Mouse (Mus musculus): ENCODE results near the gene Pqlc2. TPM values are rescaled to one million over a fixed set of nuclear protein-coding genes. Genes with fewer than 3 reads are reported as not detected.

Pqlc2 gene
- 6.1 and 13.0 TPM in 2 replicates for total RNA-seq (2014; rRNA removed)
- 37.2 and 42.8 TPM in 2 replicates for polyA plus RNA-seq (2012; rRNA removed)

GRCm38 (mm10) chr4:139310171-139310898, at the start of gene Pqlc2, which contains the start of gene Akr7a5:
Gene Pqlc2 (minus strand): TSS chr4:139310708.
Gene Akr7a5 (plus strand): TSS chr4:139310744.
- H3K27me3 ChIP-seq (ENCODE audit: control insufficient read depth, insufficient read depth, low read length): no peaks in the 10 kb centered on the region
- peaks cover 14% of the 10 kb centered on the region for H3K4me1 ChIP-seq (ENCODE audit: control insufficient read depth, insufficient read depth, low read length)
- DNase-seq (ENCODE audit: extremely low read depth, low read depth, low spot score): peak; percentile 78
- TF ChIP-seq CTCF (IDR thresholded peaks at IDR 0.05; ENCODE audit: low read depth, low read length) (no peak), POLR2A (IDR thresholded peaks at IDR 0.05; ENCODE audit: extremely low read depth, insufficient read depth, low read length) (peak; percentile 96)
- H3K9ac ChIP-seq (ENCODE audit: low read depth, low read length): peak within 1 kb of the TSS; percentile 91
- peak within 1 kb of the TSS; percentile 75 for H3K4me3 ChIP-seq (ENCODE audit: insufficient read depth, low read depth, low read length)
- H3K36me3 ChIP-seq (ENCODE audit: control insufficient read depth, insufficient read depth, low read length): peaks cover 5% of the 10 kb centered on the region; the same call in 1 of the 2 replicates
- WGBS: under 1% methylated on average over 63 of the region's 63 CpGs
- peak within 1 kb of the TSS; percentile 83 for H3K27ac ChIP-seq (replicated peaks; ENCODE audit: insufficient read depth, low read depth, low read length)
- peaks cover 12% of the 10 kb centered on the region; the same call in 1 of the 2 replicates for H3K79me2 ChIP-seq (ENCODE audit: control insufficient read depth, insufficient read depth, low read length)

GRCm38 (mm10) chr4:139357211-139357610, 46.7 kb upstream of the Pqlc2 start:
- H3K27ac ChIP-seq (replicated peaks; ENCODE audit: insufficient read depth, low read depth, low read length): peak overlapping the region; percentile 0; the same call in 1 of the 2 replicates
- H3K4me1 ChIP-seq (ENCODE audit: control insufficient read depth, insufficient read depth, low read length): peaks cover 11% of the 10 kb centered on the region
- no peaks in the 10 kb centered on the region for H3K27me3 ChIP-seq (ENCODE audit: control insufficient read depth, insufficient read depth, low read length)
- WGBS: 39% methylated on average over 3 of the region's 3 CpGs
- H3K9ac ChIP-seq (ENCODE audit: low read depth, low read length): no peak overlapping the region
- no peak overlapping the region for H3K4me3 ChIP-seq (ENCODE audit: insufficient read depth, low read depth, low read length)
- 0 out of 2 replicates have a peak, but pooled peaks cover 3% of the 10 kb centered on the region for H3K79me2 ChIP-seq (ENCODE audit: control insufficient read depth, insufficient read depth, low read length)
- no peak for TF ChIP-seq CTCF (IDR thresholded peaks at IDR 0.05; ENCODE audit: low read depth, low read length)
- TF ChIP-seq POLR2A (IDR thresholded peaks at IDR 0.05; ENCODE audit: extremely low read depth, insufficient read depth, low read length): no peak
- H3K36me3 ChIP-seq (ENCODE audit: control insufficient read depth, insufficient read depth, low read length): peaks cover 31% of the 10 kb centered on the region
- DNase-seq (ENCODE audit: extremely low read depth, low read depth, low spot score): peak; percentile 76

DNA sequence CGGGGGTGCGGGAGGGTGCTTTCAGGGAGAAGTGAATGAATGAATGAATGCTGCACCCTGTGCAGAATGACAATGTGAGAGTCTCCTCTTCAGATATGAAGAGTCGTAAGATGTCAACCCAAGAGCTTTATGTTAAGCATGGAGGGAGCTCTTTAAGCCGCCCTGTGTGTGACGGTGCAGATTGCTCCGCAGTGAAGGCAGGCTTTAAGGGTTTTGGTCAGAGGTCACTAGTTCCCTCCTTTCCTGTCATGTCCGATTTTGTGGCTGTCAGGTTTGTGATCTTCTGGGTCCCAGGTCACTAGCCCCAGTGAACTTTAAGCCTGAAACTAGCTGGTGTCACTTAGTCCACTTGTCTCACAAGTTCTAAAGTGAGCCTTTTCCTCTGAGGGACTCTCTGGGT, 42.3 kb upstream of the Pqlc2 start:
- DNase-seq (ENCODE audit: extremely low read depth, low read depth, low spot score): peak; percentile 72
- H3K4me3 ChIP-seq (ENCODE audit: insufficient read depth, low read depth, low read length): peak overlapping the region; percentile 61
- peak overlapping the region; percentile 88 for H3K9ac ChIP-seq (ENCODE audit: low read depth, low read length)
- H3K4me1 ChIP-seq (ENCODE audit: control insufficient read depth, insufficient read depth, low read length): peaks cover 18% of the 10 kb centered on the region
- H3K79me2 ChIP-seq (ENCODE audit: control insufficient read depth, insufficient read depth, low read length): peaks cover 15% of the 10 kb centered on the region; the same call in 1 of the 2 replicates
- H3K27ac ChIP-seq (replicated peaks; ENCODE audit: insufficient read depth, low read depth, low read length): peak overlapping the region; percentile 93
- TF ChIP-seq POLR2A (IDR thresholded peaks at IDR 0.05; ENCODE audit: extremely low read depth, insufficient read depth, low read length): no peak
- TF ChIP-seq CTCF (IDR thresholded peaks at IDR 0.05; ENCODE audit: low read depth, low read length): no peak
- peaks cover 6% of the 10 kb centered on the region; the same call in 1 of the 2 replicates for H3K36me3 ChIP-seq (ENCODE audit: control insufficient read depth, insufficient read depth, low read length)
- under 1% methylated on average over 7 of the region's 7 CpGs for WGBS
- H3K27me3 ChIP-seq (ENCODE audit: control insufficient read depth, insufficient read depth, low read length): no peaks in the 10 kb centered on the region

DNA sequence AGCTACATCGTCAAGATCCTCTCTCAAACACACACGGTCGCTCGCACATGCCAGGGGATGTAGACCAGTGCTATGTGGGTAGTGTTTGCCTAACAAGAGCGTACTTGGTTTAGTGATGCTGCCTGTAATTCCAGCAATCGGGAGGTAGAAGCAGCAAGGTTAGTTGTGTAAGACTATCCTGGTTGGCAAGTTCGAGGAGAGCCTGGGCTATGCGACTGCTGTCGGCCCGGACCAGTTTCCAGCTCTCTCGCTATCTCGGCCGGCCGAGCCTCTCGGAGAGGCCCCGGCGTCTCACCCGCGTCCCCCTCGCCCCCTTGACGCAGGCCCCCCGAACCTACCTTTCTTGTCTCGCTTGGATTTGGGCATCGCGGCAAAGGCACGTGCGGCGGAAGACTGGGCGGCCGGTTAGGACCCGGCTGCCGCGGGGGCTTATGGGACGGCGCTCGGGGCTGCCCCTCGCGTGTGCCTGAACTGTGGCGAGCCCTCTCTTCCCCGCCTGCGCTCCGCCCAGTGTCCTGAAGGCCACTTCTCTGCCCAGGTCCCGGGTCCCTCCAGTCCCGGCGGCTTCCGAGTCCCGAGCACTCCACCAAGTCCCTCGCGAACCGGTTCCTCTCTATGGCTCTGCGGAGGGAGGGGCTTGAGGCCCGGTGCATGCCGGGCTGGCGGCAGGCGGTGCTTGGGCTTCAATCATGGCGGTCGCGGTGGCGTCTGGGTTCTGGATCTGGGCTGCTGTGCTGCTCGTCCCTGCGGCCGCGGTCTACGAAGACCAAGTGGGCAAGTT, 41.6 kb upstream of the Pqlc2 start, which contains the start of the genes Mrto4, Emc1 and Ubr4:
TSS of gene Mrto4 (minus strand) at position 646 of the 781 bp plus-strand sequence.
TSS of gene Emc1 (plus strand) at position 657 of the 781 bp plus-strand sequence.
TSS of gene Ubr4 (plus strand) at position 679 of the 781 bp plus-strand sequence.
- Histone ChIP-seq H3K36me3 (ENCODE audit: control insufficient read depth, insufficient read depth, low read length) (peaks cover 4% of the 10 kb centered on the region; the same call in 1 of the 2 replicates), H3K4me1 (ENCODE audit: control insufficient read depth, insufficient read depth, low read length) (peaks cover 13% of the 10 kb centered on the region), H3K9ac (ENCODE audit: low read depth, low read length) (peak within 1 kb of the TSS; percentile 88), H3K27ac (replicated peaks; ENCODE audit: insufficient read depth, low read depth, low read length) (peak within 1 kb of the TSS; percentile 93), H3K27me3 (ENCODE audit: control insufficient read depth, insufficient read depth, low read length) (no peaks in the 10 kb centered on the region), H3K4me3 (ENCODE audit: insufficient read depth, low read depth, low read length) (peak within 1 kb of the TSS; percentile 61), H3K79me2 (ENCODE audit: control insufficient read depth, insufficient read depth, low read length) (peaks cover 15% of the 10 kb centered on the region; the same call in 1 of the 2 replicates)
- peak; percentile 41; the same call in 1 of the 2 replicates for TF ChIP-seq POLR2A (IDR thresholded peaks at IDR 0.05; ENCODE audit: extremely low read depth, insufficient read depth, low read length)
- no peak for TF ChIP-seq CTCF (IDR thresholded peaks at IDR 0.05; ENCODE audit: low read depth, low read length)
- peak; percentile 72 for DNase-seq (ENCODE audit: extremely low read depth, low read depth, low spot score)
- under 1% methylated on average over 63 of the region's 64 CpGs for WGBS

DNA sequence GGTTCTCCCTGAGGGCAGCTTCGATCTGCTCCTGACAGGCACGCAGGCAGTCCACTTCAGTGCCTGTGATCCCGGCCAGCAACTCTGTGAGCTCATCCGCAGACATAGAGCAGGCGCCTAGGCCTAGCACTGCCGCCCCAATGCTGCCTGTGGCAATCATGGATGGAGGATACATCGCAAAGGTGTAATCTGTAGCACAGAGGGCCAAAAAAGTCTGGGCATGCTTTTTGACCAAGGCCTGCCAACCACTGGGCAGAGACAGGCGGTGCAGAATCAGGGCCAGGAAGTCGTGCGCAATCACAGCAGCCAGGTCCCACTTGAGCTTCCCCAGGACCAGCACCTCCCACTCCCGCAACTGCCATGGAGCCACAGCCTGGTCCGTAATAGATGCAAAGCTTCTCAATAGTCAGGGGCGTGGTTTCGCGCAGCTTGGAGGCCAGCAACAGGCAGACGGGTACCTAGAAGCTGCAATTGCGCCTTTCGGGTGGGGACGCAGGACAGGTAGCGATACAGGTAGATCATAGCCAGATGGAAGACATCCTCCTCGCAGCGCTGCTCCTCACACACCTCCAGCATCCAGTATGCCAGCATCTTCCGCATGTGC, 35.0 kb upstream of the Pqlc2 start:
- no peak overlapping the region; the same call in 1 of the 2 replicates for H3K27ac ChIP-seq (replicated peaks; ENCODE audit: insufficient read depth, low read depth, low read length)
- H3K27me3 ChIP-seq (ENCODE audit: control insufficient read depth, insufficient read depth, low read length): no peaks in the 10 kb centered on the region
- H3K4me1 ChIP-seq (ENCODE audit: control insufficient read depth, insufficient read depth, low read length): peaks cover 23% of the 10 kb centered on the region
- H3K9ac ChIP-seq (ENCODE audit: low read depth, low read length): no peak overlapping the region
- TF ChIP-seq CTCF (IDR thresholded peaks at IDR 0.05; ENCODE audit: low read depth, low read length) (no peak), POLR2A (IDR thresholded peaks at IDR 0.05; ENCODE audit: extremely low read depth, insufficient read depth, low read length) (no peak)
- no peak overlapping the region for H3K4me3 ChIP-seq (ENCODE audit: insufficient read depth, low read depth, low read length)
- H3K36me3 ChIP-seq (ENCODE audit: control insufficient read depth, insufficient read depth, low read length): peaks cover 4% of the 10 kb centered on the region; the same call in 1 of the 2 replicates
- DNase-seq (ENCODE audit: extremely low read depth, low read depth, low spot score): peak; percentile 87
- no peaks in the 10 kb centered on the region for H3K79me2 ChIP-seq (ENCODE audit: control insufficient read depth, insufficient read depth, low read length)
- WGBS: 73% methylated on average over 23 of the region's 23 CpGs

Data from liver, adult 2 months (tissue).